Mouse (Mus musculus) olfactory bulb, adult 2 months (tissue): ENCODE measurements around the gene Tmem258.

Experiments
- CTCF ChIP-seq: fragments of 200-500 bp; IDR thresholded peaks from 2 replicates; pipeline ENCODE4 v1.5.1; 2012; ENCODE audit warnings: low read depth, mild to moderate bottlenecking, low read length, moderate library complexity; ENCODE audit not compliant: insufficient read depth
- POLR2A ChIP-seq: fragments of 200-500 bp; IDR thresholded peaks from 2 replicates; pipeline ENCODE4 v1.6.1; 2012; ENCODE audit warnings: mild to moderate bottlenecking, low read depth, low read length, moderate library complexity; ENCODE audit not compliant: insufficient read depth

DNA sequence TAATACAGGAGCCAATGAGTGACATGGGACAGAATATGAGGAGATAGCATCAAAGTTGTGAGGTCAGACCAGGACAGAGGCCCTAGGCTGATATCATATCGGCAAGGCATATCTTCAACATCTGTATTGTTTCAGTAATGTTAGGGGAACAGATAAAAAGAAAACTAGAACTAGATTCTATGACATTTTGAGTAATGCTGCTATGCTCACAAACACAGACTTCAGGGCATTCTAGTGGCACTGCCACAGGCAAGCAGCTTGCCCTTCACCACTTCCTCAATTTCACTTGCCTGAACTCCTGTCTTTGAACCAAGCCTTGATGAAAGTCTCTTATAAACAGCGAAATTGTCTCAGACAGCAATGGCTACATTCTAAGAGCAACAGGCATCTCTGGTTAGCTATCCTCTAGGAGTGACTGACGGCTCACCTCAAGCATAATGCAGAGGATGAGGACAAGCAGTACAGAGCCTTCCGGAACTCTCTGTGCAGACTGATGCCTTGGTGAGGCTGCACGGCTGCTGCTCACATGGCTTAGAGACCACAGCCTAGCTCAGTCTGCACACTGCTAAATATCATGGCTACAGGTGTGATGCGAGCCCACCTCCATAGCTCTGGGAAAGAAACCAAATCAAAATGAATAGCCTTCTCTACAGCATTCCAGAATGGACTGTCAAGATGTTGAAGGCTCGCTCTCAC is 29.8 kb upstream of the Tmem258 start:
- TF ChIP-seq CTCF (no peak), POLR2A (no peak)
